Mouse (Mus musculus): ENCODE measurements at regions not wholly inside any gene's neighbourhood (a gene's known extent, or its start where the extent isn't known, plus 50 kb on each side); places are given as distances from the start of the nearest gene placed in this dataset.

GRCm38 (mm10) chr5:111789904-111790303, 56.2 kb downstream of the Gm26897 start:
- WGBS: 66% methylated on average over 4 of the region's 4 CpGs
- no peak overlapping the region for H3K27ac ChIP-seq (ENCODE audit: low read depth, low read length)
- ATAC-seq (replicated peaks; ENCODE audit: low FRiP score) (no peak), DNase-seq (ENCODE audit: low spot score) (no peak)
- no peaks in the 10 kb centered on the region; the same call in 1 of the 2 replicates for H3K4me1 ChIP-seq (replicated peaks; ENCODE audit: control insufficient read depth, insufficient read depth, low read length)
- no peak overlapping the region for H3K4me3 ChIP-seq (ENCODE audit: low read depth, low read length)
- no peak overlapping the region for H3K4me2 ChIP-seq (ENCODE audit: low read depth, low read length, severe bottlenecking)
- H3K36me3 ChIP-seq (ENCODE audit: control insufficient read depth, insufficient read depth, low read length): no peaks in the 10 kb centered on the region
- no peaks in the 10 kb centered on the region for H3K27me3 ChIP-seq (ENCODE audit: control insufficient read depth, insufficient read depth, low read length)
- no peak overlapping the region for H3K9ac ChIP-seq (ENCODE audit: low read length)
- no peaks in the 10 kb centered on the region for H3K9me3 ChIP-seq (ENCODE audit: control insufficient read depth, low read length)

GRCm38 (mm10) chr5:111790527-111790926, 56.8 kb downstream of the Gm26897 start:
- no peak overlapping the region for H3K9ac ChIP-seq (ENCODE audit: low read length)

GRCm38 (mm10) chr5:111791089-111791561, 57.4 kb downstream of the Gm26897 start:
- no peaks in the 10 kb centered on the region; the same call in 1 of the 2 replicates for H3K4me1 ChIP-seq (replicated peaks; ENCODE audit: control insufficient read depth, insufficient read depth, low read length)
- no peak overlapping the region for H3K9ac ChIP-seq (ENCODE audit: low read length)
- DNase-seq (ENCODE audit: low spot score) (no peak), ATAC-seq (replicated peaks; ENCODE audit: low FRiP score) (no peak)
- no peak overlapping the region for H3K4me2 ChIP-seq (ENCODE audit: low read depth, low read length, severe bottlenecking)
- H3K36me3 ChIP-seq (ENCODE audit: control insufficient read depth, insufficient read depth, low read length): no peaks in the 10 kb centered on the region
- no peaks in the 10 kb centered on the region for H3K27me3 ChIP-seq (ENCODE audit: control insufficient read depth, insufficient read depth, low read length)
- no peaks in the 10 kb centered on the region for H3K9me3 ChIP-seq (ENCODE audit: control insufficient read depth, low read length)
- no peak overlapping the region for H3K4me3 ChIP-seq (ENCODE audit: low read depth, low read length)
- no peak overlapping the region for H3K27ac ChIP-seq (ENCODE audit: low read depth, low read length)
- 91% methylated on average over 5 of the region's 5 CpGs for WGBS

More at GRCm38 (mm10) chr5:111790527-111790926, 56.8 kb downstream of the Gm26897 start:
- Histone ChIP-seq H3K27ac (ENCODE audit: low read depth, low read length) (no peak overlapping the region), H3K36me3 (ENCODE audit: control insufficient read depth, insufficient read depth, low read length) (no peaks in the 10 kb centered on the region), H3K27me3 (ENCODE audit: control insufficient read depth, insufficient read depth, low read length) (no peaks in the 10 kb centered on the region), H3K4me1 (replicated peaks; ENCODE audit: control insufficient read depth, insufficient read depth, low read length) (no peaks in the 10 kb centered on the region; the same call in 1 of the 2 replicates), H3K4me3 (ENCODE audit: low read depth, low read length) (no peak overlapping the region), H3K4me2 (ENCODE audit: low read depth, low read length, severe bottlenecking) (no peak overlapping the region), H3K9me3 (ENCODE audit: control insufficient read depth, low read length) (no peaks in the 10 kb centered on the region)
- WGBS: 83% methylated on average over 9 of the region's 9 CpGs
- DNase-seq (ENCODE audit: low spot score): no peak
- no peak for ATAC-seq (replicated peaks; ENCODE audit: low FRiP score)

GRCm38 (mm10) chr5:111792746-111793145, 59.0 kb downstream of the Gm26897 start:
- Histone ChIP-seq H3K36me3 (ENCODE audit: control insufficient read depth, insufficient read depth, low read length) (no peaks in the 10 kb centered on the region), H3K4me3 (ENCODE audit: low read depth, low read length) (no peak overlapping the region), H3K27me3 (ENCODE audit: control insufficient read depth, insufficient read depth, low read length) (no peaks in the 10 kb centered on the region), H3K9me3 (ENCODE audit: control insufficient read depth, low read length) (no peaks in the 10 kb centered on the region), H3K27ac (ENCODE audit: low read depth, low read length) (no peak overlapping the region), H3K4me2 (ENCODE audit: low read depth, low read length, severe bottlenecking) (no peak overlapping the region), H3K4me1 (replicated peaks; ENCODE audit: control insufficient read depth, insufficient read depth, low read length) (no peaks in the 10 kb centered on the region; the same call in 1 of the 2 replicates), H3K9ac (ENCODE audit: low read length) (no peak overlapping the region)
- WGBS: 88% methylated on average over 14 of the region's 14 CpGs
- no peak for ATAC-seq (replicated peaks; ENCODE audit: low FRiP score)
- DNase-seq (ENCODE audit: low spot score): no peak

- Histone ChIP-seq H3K4me1 (replicated peaks; ENCODE audit: control insufficient read depth, insufficient read depth, low read length) (no peaks in the 10 kb centered on the region; the same call in 1 of the 2 replicates), H3K27me3 (ENCODE audit: control insufficient read depth, insufficient read depth, low read length) (no peaks in the 10 kb centered on the region)
Observed at GRCm38 (mm10) chr5:111793178-111793577, 59.5 kb downstream of the Gm26897 start.

GRCm38 (mm10) chr5:111796889-111797288, 63.2 kb downstream of the Gm26897 start:
- DNase-seq (ENCODE audit: low spot score): no peak
- Histone ChIP-seq H3K9ac (ENCODE audit: low read length) (no peak overlapping the region), H3K4me2 (ENCODE audit: low read depth, low read length, severe bottlenecking) (no peak overlapping the region), H3K4me1 (replicated peaks; ENCODE audit: control insufficient read depth, insufficient read depth, low read length) (no peaks in the 10 kb centered on the region; the same call in 1 of the 2 replicates), H3K36me3 (ENCODE audit: control insufficient read depth, insufficient read depth, low read length) (no peaks in the 10 kb centered on the region), H3K4me3 (ENCODE audit: low read depth, low read length) (no peak overlapping the region), H3K27ac (ENCODE audit: low read depth, low read length) (no peak overlapping the region), H3K27me3 (ENCODE audit: control insufficient read depth, insufficient read depth, low read length) (no peaks in the 10 kb centered on the region), H3K9me3 (ENCODE audit: control insufficient read depth, low read length) (no peaks in the 10 kb centered on the region)
- ATAC-seq (replicated peaks; ENCODE audit: low FRiP score): no peak
- 76% methylated on average over 5 of the region's 5 CpGs for WGBS

More at GRCm38 (mm10) chr5:111793178-111793577, 59.5 kb downstream of the Gm26897 start:
- Histone ChIP-seq H3K9ac (ENCODE audit: low read length) (no peak overlapping the region), H3K9me3 (ENCODE audit: control insufficient read depth, low read length) (no peaks in the 10 kb centered on the region), H3K4me2 (ENCODE audit: low read depth, low read length, severe bottlenecking) (no peak overlapping the region), H3K27ac (ENCODE audit: low read depth, low read length) (no peak overlapping the region), H3K4me3 (ENCODE audit: low read depth, low read length) (no peak overlapping the region), H3K36me3 (ENCODE audit: control insufficient read depth, insufficient read depth, low read length) (no peaks in the 10 kb centered on the region)
- WGBS: 87% methylated on average over 4 of the region's 4 CpGs
- ATAC-seq (replicated peaks; ENCODE audit: low FRiP score) (no peak), DNase-seq (ENCODE audit: low spot score) (no peak)

GRCm38 (mm10) chr5:111799700-111800311, 66.1 kb downstream of the Gm26897 start:
- Histone ChIP-seq H3K4me1 (replicated peaks; ENCODE audit: control insufficient read depth, insufficient read depth, low read length) (no peaks in the 10 kb centered on the region; the same call in 1 of the 2 replicates), H3K9me3 (ENCODE audit: control insufficient read depth, low read length) (no peaks in the 10 kb centered on the region), H3K4me2 (ENCODE audit: low read depth, low read length, severe bottlenecking) (no peak overlapping the region), H3K27ac (ENCODE audit: low read depth, low read length) (no peak overlapping the region), H3K36me3 (ENCODE audit: control insufficient read depth, insufficient read depth, low read length) (no peaks in the 10 kb centered on the region), H3K4me3 (ENCODE audit: low read depth, low read length) (no peak overlapping the region), H3K27me3 (ENCODE audit: control insufficient read depth, insufficient read depth, low read length) (no peaks in the 10 kb centered on the region), H3K9ac (ENCODE audit: low read length) (no peak overlapping the region)
- DNase-seq (ENCODE audit: low spot score) (no peak), ATAC-seq (replicated peaks; ENCODE audit: low FRiP score) (no peak)
- 46% methylated on average over 15 of the region's 15 CpGs for WGBS

- DNase-seq (ENCODE audit: low spot score): no peak
- no peak overlapping the region for H3K9ac ChIP-seq (ENCODE audit: low read length)
- no peak overlapping the region for H3K4me3 ChIP-seq (ENCODE audit: low read depth, low read length)
- 91% methylated on average over 11 of the region's 11 CpGs for WGBS
- no peaks in the 10 kb centered on the region for H3K36me3 ChIP-seq (ENCODE audit: control insufficient read depth, insufficient read depth, low read length)
- H3K27me3 ChIP-seq (ENCODE audit: control insufficient read depth, insufficient read depth, low read length): no peaks in the 10 kb centered on the region; the same call in 1 of the 2 replicates
- no peak overlapping the region for H3K4me2 ChIP-seq (ENCODE audit: low read depth, low read length, severe bottlenecking)
- no peak for ATAC-seq (replicated peaks; ENCODE audit: low FRiP score)
- H3K27ac ChIP-seq (ENCODE audit: low read depth, low read length): no peak overlapping the region
- no peaks in the 10 kb centered on the region for H3K9me3 ChIP-seq (ENCODE audit: control insufficient read depth, low read length)
- H3K4me1 ChIP-seq (replicated peaks; ENCODE audit: control insufficient read depth, insufficient read depth, low read length): no peaks in the 10 kb centered on the region; the same call in 1 of the 2 replicates
Observed at GRCm38 (mm10) chr5:111800511-111800910, 66.8 kb downstream of the Gm26897 start.

- WGBS: 85% methylated on average over 2 of the region's 2 CpGs
- no peak overlapping the region for H3K4me2 ChIP-seq (ENCODE audit: low read depth, low read length, severe bottlenecking)
- no peaks in the 10 kb centered on the region for H3K9me3 ChIP-seq (ENCODE audit: control insufficient read depth, low read length)
- H3K4me1 ChIP-seq (replicated peaks; ENCODE audit: control insufficient read depth, insufficient read depth, low read length): no peaks in the 10 kb centered on the region; the same call in 1 of the 2 replicates
- H3K36me3 ChIP-seq (ENCODE audit: control insufficient read depth, insufficient read depth, low read length): no peaks in the 10 kb centered on the region
- ATAC-seq (replicated peaks; ENCODE audit: low FRiP score) (no peak), DNase-seq (ENCODE audit: low spot score) (no peak)
- no peak overlapping the region for H3K27ac ChIP-seq (ENCODE audit: low read depth, low read length)
- no peaks in the 10 kb centered on the region; the same call in 1 of the 2 replicates for H3K27me3 ChIP-seq (ENCODE audit: control insufficient read depth, insufficient read depth, low read length)
- no peak overlapping the region for H3K4me3 ChIP-seq (ENCODE audit: low read depth, low read length)
- no peak overlapping the region for H3K9ac ChIP-seq (ENCODE audit: low read length)
Observed at GRCm38 (mm10) chr5:111801051-111801450, 67.3 kb downstream of the Gm26897 start.
